Mouse (Mus musculus): ENCODE measurements at regions not wholly inside any gene's neighbourhood (a gene's known extent, or its start where the extent isn't known, plus 50 kb on each side); places are given as distances from the start of the nearest gene placed in this dataset.

GRCm38 (mm10) chr11:56716953-56717352, 294.2 kb upstream of the Gria1 start:
- no peak for DNase-seq

GRCm38 (mm10) chr11:56725141-56725540, 286.0 kb upstream of the Gria1 start:
- no peak for DNase-seq

- DNase-seq: no peak
These were observed 285.0 kb upstream of the Gria1 start for GRCm38 (mm10) chr11:56726161-56726560.

GRCm38 (mm10) chr11:56727556-56727955, 283.6 kb upstream of the Gria1 start:
- DNase-seq: no peak

- DNase-seq: no peak
These were observed 282.8 kb upstream of the Gria1 start for GRCm38 (mm10) chr11:56728204-56729002.

GRCm38 (mm10) chr11:56741857-56742256, 269.3 kb upstream of the Gria1 start:
- DNase-seq: no peak

GRCm38 (mm10) chr11:56750032-56750431, 261.2 kb upstream of the Gria1 start:
- DNase-seq: no peak

- DNase-seq: no peak
These were observed 260.5 kb upstream of the Gria1 start for GRCm38 (mm10) chr11:56750639-56751038.

- peak; percentile 0 for DNase-seq
These were observed 259.3 kb upstream of the Gria1 start for GRCm38 (mm10) chr11:56751918-56752317.

GRCm38 (mm10) chr11:56753699-56754098, 257.5 kb upstream of the Gria1 start:
- no peak for DNase-seq

- DNase-seq: no peak
These were observed 250.7 kb upstream of the Gria1 start for GRCm38 (mm10) chr11:56760474-56760873.

- DNase-seq: no peak
These were observed 248.6 kb upstream of the Gria1 start for GRCm38 (mm10) chr11:56762467-56763120.

GRCm38 (mm10) chr11:56767424-56767823, 243.8 kb upstream of the Gria1 start:
- no peak for DNase-seq

GRCm38 (mm10) chr11:56786351-56786750, 224.8 kb upstream of the Gria1 start:
- no peak for DNase-seq

GRCm38 (mm10) chr11:56792691-56793090, 218.5 kb upstream of the Gria1 start:
- no peak for DNase-seq

- DNase-seq: no peak
These were observed 203.9 kb upstream of the Gria1 start for GRCm38 (mm10) chr11:56807314-56807713.

- DNase-seq: no peak
These were observed 201.0 kb upstream of the Gria1 start for GRCm38 (mm10) chr11:56810141-56810540.

- DNase-seq: no peak
These were observed 199.1 kb upstream of the Gria1 start for GRCm38 (mm10) chr11:56812121-56812520.

GRCm38 (mm10) chr11:56823471-56823870, 187.7 kb upstream of the Gria1 start:
- DNase-seq: no peak

- no peak for DNase-seq
These were observed 183.7 kb upstream of the Gria1 start for GRCm38 (mm10) chr11:56827499-56827898.

GRCm38 (mm10) chr11:56862649-56863048, 148.5 kb upstream of the Gria1 start:
- peak; percentile 14 for DNase-seq

GRCm38 (mm10) chr11:56871640-56872039, 139.5 kb upstream of the Gria1 start:
- DNase-seq: no peak

- no peak for DNase-seq
These were observed 112.6 kb upstream of the Gria1 start for GRCm38 (mm10) chr11:56898548-56898951.

- no peak for DNase-seq
These were observed 110.0 kb upstream of the Gria1 start for GRCm38 (mm10) chr11:56901201-56901600.

All from adrenal gland, adult 8-10 months (tissue).